Mouse (Mus musculus): ENCODE measurements around the gene Wdr66.
"Not testable (repeated sequence)": the region's sequence is repeated elsewhere in the genome, so short reads cannot be mapped to it uniquely, and the experiment has no call there.

Wdr66 gene

GRCm38 (mm10) chr5:123251834-123252233 is at the start of gene Wdr66:
Wdr66 (plus strand) TSS chr5:123252102.
- in situ Hi-C loops (cut with MboI; ENCODE audit: unreplicated experiment in 2 of 2), result loop anchor here in 1 of 2 experiments (25.0 kb wide), 1 partner anchor 660 kb away; the partner anchor contains the start of gene Denr

- in situ Hi-C loops (cut with MboI; ENCODE audit: unreplicated experiment in 2 of 2), result not testable (repeated sequence)
Measured at GRCm38 (mm10) chr5:123202771-123203170, 49.1 kb upstream of the Wdr66 start.

- in situ Hi-C loops (cut with MboI; ENCODE audit: unreplicated experiment in 2 of 2), result not testable (repeated sequence)
Measured at GRCm38 (mm10) chr5:123203591-123203990, 48.3 kb upstream of the Wdr66 start.

- in situ Hi-C loops (cut with MboI; ENCODE audit: unreplicated experiment in 2 of 2), result not testable (repeated sequence)
Measured at GRCm38 (mm10) chr5:123222346-123223050, 29.4 kb upstream of the Wdr66 start.

GRCm38 (mm10) chr5:123223051-123223410 is 28.9 kb upstream of the Wdr66 start:
- in situ Hi-C loops (cut with MboI; ENCODE audit: unreplicated experiment in 2 of 2), result no loop called here

- in situ Hi-C loops (cut with MboI; ENCODE audit: unreplicated experiment in 2 of 2), result not testable (repeated sequence)
Measured at GRCm38 (mm10) chr5:123223861-123224260, 28.0 kb upstream of the Wdr66 start.

- in situ Hi-C loops (cut with MboI; ENCODE audit: unreplicated experiment in 2 of 2), result no loop called here
Measured at GRCm38 (mm10) chr5:123226851-123227250, 25.1 kb upstream of the Wdr66 start.

- in situ Hi-C loops (cut with MboI; ENCODE audit: unreplicated experiment in 2 of 2), result no loop called here
Measured at GRCm38 (mm10) chr5:123227762-123228523, 24.0 kb upstream of the Wdr66 start.

GRCm38 (mm10) chr5:123228524-123228922 is 23.4 kb upstream of the Wdr66 start:
- in situ Hi-C loops (cut with MboI; ENCODE audit: unreplicated experiment in 2 of 2), result no loop called here

GRCm38 (mm10) chr5:123229296-123229695 is 22.6 kb upstream of the Wdr66 start:
- in situ Hi-C loops (cut with MboI; ENCODE audit: unreplicated experiment in 2 of 2), result no loop called here

GRCm38 (mm10) chr5:123232180-123232579 is 19.7 kb upstream of the Wdr66 start:
- in situ Hi-C loops (cut with MboI; ENCODE audit: unreplicated experiment in 2 of 2), result no loop called here

GRCm38 (mm10) chr5:123235731-123236130 is 16.2 kb upstream of the Wdr66 start:
- in situ Hi-C loops (cut with MboI; ENCODE audit: unreplicated experiment in 2 of 2), result no loop called here

GRCm38 (mm10) chr5:123236426-123236825 is 15.5 kb upstream of the Wdr66 start:
- in situ Hi-C loops (cut with MboI; ENCODE audit: unreplicated experiment in 2 of 2), result no loop called here

- in situ Hi-C loops (cut with MboI; ENCODE audit: unreplicated experiment in 2 of 2), result no loop called here
Measured at GRCm38 (mm10) chr5:123239501-123239900, 12.4 kb upstream of the Wdr66 start.

- in situ Hi-C loops (cut with MboI; ENCODE audit: unreplicated experiment in 2 of 2), result no loop called here
Measured at GRCm38 (mm10) chr5:123245518-123245917, 6.4 kb upstream of the Wdr66 start.

GRCm38 (mm10) chr5:123251390-123251789 is 512 bp upstream of the Wdr66 start:
- in situ Hi-C loops (cut with MboI; ENCODE audit: unreplicated experiment in 2 of 2), result loop anchor here in 1 of 2 experiments (25.0 kb wide), 1 partner anchor 661 kb away; the partner anchor contains the start of gene Denr

GRCm38 (mm10) chr5:123256841-123257755 is 5.2 kb downstream of the Wdr66 start:
- in situ Hi-C loops (cut with MboI; ENCODE audit: unreplicated experiment in 2 of 2), result loop anchor here in 1 of 2 experiments (25.0 kb wide), 1 partner anchor 655 kb away; the partner anchor contains the start of gene Denr

- in situ Hi-C loops (cut with MboI; ENCODE audit: unreplicated experiment in 2 of 2), result loop anchor here in 1 of 2 experiments (25.0 kb wide), 1 partner anchor 653 kb away; the partner anchor contains the start of gene Denr
Measured at GRCm38 (mm10) chr5:123258990-123259389, 7.1 kb downstream of the Wdr66 start.

GRCm38 (mm10) chr5:123260698-123261097 is 8.8 kb downstream of the Wdr66 start:
- in situ Hi-C loops (cut with MboI; ENCODE audit: unreplicated experiment in 2 of 2), result loop anchor here in 1 of 2 experiments (25.0 kb wide), 1 partner anchor 652 kb away; the partner anchor contains the start of gene Denr

- in situ Hi-C loops (cut with MboI; ENCODE audit: unreplicated experiment in 2 of 2), result loop anchor here in 1 of 2 experiments (25.0 kb wide), 1 partner anchor 645 kb away; the partner anchor contains the start of gene Denr
Measured at GRCm38 (mm10) chr5:123266909-123267308, 15.0 kb downstream of the Wdr66 start.

Measured in v-Abl transformed pro-B cells (cell line).